Mouse (Mus musculus) cerebellum, postnatal 36 days (tissue): ENCODE measurements around the gene Ptcd1.
"Not testable (repeated sequence)": the region's sequence is repeated elsewhere in the genome, so short reads cannot be mapped to it uniquely, and the experiment has no call there.

Experiments used
- DNase-seq, 2 experiments: peaks; one replicate each; pipeline ENCODE4 v3.0.0; 2021 to 2022; ENCODE audit warnings: mixed read lengths in 2 of 2

The Ptcd1 gene

DNA sequence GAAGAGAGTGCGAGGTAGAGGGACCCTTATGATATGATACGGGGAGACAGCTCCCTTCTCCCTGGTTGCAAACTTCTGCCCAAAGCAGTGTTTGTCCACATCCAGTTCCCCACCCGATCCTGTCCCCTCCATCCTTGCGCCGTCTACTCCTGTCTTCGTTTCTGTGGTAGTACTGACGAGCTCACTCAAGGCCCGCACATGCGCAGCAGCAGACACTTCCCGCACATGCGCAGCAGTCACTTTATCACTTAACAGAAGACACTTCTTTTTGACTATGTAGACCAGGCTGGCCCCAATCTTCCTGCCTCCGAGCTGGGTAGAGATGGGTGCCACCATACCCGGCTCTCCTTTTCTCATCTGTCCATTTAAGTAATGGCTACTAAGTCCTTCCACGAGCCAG lies 5.5 kb downstream of the Ptcd1 start:
- DNase-seq, result no peak

DNA sequence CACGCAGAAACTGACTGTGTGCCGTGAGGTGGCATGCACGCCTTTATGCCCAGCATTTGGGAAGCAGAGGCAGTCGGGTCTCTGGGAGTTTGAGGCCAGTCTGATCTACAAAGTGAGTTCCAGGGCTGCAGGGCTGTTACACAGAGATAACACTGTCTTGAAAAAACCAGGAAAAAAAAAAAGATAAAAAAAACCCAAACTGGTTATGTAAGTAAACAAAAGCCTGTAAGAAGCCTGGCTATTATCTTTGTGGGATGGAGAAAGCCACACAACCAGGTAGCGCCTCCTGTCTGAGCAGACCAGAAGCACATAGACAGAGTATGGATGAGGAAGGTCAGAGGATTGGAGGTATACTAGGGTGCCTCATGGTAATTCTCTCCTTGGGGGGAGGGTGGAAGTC lies 14.2 kb downstream of the Ptcd1 start:
- DNase-seq, result no peak

DNA sequence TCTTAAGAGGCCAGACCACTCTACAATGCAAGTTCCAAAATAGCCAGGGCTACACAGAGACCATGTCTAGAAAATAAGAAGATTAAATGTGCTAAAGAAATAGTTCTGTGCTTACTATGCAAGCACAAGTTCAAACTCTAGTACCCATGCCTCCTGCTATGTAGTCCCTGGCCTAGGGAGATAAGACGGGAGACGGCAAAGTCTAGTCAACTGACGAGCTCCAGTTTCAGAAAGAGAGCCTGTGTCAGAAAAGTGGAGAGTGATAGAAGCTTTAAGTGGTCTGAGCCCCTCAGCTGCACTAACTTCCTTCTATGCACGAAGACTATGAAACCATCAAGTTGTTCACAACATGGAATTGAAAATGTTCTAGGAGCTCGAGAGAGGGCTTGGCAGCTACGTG lies 17.6 kb downstream of the Ptcd1 start:
- DNase-seq, result no peak

DNA sequence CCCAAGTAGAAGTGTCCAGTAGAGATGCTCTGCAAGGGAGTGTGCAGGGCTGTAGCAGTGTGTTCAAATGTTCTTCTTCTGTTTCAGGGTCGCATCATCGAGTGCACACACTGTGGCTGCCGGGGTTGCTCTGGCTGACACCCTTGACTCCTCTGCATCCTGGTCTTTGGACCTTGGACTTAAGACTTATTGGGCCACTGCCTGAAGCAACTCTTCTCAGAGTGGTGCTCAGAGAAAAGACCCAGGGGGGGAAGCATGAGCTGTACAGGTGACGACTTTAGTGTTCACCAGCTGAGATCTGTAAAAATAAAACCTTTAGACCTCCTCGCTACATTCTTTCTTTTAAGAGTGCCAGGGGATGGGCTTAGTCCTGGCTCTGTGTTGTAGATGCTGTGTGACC lies 19.2 kb downstream of the Ptcd1 start:
- no peak for DNase-seq

DNA sequence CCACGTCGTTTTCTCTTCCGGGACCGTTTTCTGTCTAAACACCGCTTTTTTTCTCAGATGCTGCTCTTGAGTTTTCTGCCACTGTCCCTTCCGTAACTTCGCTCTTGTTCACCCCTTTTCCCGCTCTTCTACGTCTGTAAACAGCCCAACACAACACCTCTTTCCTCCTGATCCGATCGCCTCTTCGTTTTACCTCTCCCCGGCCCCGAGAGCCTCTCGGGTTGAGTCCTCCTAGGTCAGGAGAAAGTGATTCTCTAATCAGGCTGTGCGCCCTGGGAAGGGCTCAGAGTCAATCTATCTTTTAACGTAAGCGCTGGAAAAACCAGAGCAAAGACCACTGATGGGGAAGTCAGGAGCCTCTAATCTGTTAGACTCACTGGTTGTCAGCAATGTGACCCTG lies 26.3 kb downstream of the Ptcd1 start:
- DNase-seq, result no peak

DNA sequence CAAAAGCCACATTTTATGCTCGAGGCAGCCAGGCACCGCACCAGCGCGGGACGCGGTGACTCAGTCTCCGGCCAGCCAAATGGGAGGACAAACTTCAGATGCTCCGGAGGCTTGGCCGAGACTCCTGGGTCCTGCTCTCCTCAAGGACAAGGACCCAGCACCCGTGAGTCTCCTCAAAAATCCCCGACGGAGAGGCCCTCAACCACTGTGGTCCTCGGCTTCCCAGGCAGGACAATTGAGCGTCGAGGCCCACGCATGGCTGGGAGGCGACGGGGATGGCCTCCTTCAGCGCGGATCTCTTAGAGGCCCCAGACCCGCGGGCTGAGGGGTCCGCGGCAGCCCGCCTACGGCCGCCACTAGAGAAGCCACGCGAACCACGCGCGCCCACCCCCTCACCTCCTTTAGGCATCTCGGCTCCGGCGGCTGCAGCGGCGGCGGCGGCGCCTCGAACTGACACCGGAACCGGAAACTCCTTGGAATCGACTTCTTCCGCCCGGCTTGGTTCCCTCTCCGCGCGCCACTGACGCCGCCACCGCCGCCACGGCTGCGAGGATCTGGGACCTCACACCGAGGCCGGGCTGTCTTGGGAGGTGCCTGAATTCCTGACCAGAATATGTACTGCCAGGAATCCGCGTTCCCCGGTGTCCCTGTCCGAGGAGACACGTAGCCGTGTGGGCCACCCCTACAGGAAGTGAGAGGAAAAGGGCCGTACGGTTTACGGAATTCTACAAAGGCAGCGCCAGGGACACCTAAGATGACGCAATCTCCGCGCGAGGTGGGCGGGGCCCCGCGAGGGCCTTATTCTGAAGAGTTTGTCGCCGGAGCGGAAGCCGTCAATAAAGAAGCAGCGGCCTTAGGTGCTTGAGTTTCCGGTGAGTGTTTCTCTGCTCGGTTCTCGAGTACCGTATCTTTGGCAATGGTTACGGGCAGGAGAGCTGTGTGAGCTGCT lies 27.1 kb downstream of the Ptcd1 start, which contains the start of the genes Pdap1 and Bud31:
Pdap1 (minus strand) TSS at position 668 of the 949 bp plus-strand sequence.
Bud31 (plus strand) TSS at position 792 of the 949 bp plus-strand sequence.
- DNase-seq, result peak; percentile 94 to 98

DNA sequence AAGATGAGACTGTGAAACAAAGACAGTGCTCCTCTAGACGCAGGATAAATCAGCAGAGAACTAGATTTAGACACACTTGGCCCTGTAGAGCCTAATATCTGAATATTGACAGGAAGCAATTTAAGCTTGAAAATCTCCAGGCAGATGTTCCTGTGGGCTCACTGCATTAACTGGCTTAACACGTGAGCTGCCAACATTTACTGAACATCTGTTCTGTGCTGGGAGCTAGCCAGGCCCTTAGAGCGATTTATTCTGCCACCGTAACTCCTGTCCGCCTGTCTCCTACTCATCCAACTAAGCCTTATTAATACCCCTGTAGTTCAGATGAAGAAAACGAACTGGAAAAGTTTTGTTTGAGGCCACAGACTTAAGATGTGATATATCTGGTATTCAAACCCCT lies 28.1 kb downstream of the Ptcd1 start:
- DNase-seq, result no peak

DNA sequence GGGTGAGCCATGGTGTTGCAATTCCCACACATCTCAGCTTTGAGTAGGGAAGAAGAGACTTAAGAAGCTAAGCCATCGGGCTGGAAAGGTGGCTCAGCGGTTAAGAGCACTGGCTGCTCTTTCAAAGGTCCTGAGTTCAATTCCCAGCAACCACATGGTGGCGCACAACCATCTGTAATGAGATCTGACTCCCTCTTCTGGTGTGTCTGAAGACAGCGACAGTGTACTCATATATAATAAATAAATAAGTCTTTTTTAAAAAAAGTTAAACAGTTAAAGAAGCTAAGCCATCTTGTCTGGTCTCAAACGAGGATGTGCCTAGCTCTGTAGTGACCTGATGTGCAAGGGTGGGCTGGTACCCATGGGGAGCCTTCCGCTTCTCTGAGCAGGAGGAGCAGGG lies 33.6 kb downstream of the Ptcd1 start:
- not testable (repeated sequence) for DNase-seq

DNA sequence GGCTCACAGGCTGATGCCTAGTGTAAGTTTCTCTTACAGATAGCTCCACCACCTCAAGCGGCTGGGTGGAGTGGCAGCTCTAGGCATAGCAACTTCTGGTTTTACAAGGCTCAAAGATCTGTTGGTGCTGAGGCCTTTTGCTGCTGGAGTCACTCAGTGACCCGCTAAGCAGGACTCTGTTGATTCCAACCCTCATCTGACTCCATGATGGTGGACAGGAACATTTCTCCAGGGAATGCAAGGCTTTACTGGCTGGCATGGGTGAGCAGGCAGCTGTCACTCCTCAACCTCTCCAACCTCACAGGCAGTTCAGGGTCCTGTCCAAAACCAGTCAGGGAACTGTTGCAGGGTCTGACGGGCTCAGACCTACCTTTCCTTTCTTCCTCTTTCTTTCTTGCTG lies 35.9 kb downstream of the Ptcd1 start:
- no peak for DNase-seq

DNA sequence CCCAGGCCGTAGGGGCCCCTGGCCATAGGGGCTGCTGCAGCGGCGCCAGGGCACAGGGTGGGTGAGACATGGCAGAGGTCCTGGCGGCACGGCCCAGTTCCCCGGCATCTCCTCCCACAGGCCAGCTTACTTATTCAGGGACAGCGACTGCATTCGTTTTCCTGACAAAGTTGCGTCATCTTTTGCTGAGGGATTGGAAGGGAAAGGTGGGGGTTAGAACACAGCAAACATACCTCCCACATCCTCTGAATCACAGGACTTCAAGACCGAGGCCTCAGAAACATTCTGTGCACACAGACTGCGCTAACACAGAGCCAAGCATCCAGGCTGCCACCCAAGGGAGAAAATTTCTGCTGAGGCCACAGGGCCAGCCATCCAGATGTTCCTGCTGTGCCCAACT lies 36.7 kb downstream of the Ptcd1 start:
- DNase-seq, result no peak

DNA sequence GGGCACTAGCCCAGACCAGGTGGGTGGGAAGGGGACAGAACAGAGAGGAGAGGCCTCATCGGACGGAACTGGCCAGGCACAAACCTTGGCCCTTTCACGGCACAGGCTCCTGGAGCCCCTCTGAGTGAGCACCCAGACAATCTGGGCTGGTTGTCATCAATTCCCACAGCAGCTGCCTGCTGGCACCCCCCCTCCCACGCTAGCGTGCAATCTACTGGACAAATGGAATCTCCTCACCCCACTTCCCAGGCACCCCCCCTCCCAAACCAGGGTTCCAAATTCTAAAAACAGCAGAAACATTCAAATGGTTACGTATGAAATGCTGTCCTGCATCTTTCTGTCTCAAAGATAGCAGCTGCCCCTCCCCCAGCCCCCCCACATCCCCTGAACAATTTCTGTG lies 37.1 kb downstream of the Ptcd1 start:
- not testable (repeated sequence) for DNase-seq

DNA sequence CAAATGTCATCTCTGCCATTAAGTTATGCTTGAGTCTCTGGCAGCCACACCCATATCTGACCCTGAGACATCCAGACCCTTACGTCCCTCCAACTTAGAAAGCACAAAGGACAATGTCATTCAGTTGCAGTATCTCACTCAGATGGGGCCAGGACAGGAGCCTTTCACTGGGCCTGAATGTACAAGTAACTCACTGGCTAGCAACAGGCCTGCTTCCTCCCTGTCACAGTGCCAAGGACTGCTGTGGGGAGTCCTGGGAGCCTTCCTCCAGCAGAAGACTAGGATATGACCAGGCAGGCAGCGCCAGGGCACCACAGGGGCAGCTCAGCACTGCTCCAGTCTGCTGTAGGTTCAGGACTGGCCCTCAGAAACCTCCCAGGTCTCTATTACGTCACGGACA lies 37.8 kb downstream of the Ptcd1 start:
- DNase-seq, result no peak

DNA sequence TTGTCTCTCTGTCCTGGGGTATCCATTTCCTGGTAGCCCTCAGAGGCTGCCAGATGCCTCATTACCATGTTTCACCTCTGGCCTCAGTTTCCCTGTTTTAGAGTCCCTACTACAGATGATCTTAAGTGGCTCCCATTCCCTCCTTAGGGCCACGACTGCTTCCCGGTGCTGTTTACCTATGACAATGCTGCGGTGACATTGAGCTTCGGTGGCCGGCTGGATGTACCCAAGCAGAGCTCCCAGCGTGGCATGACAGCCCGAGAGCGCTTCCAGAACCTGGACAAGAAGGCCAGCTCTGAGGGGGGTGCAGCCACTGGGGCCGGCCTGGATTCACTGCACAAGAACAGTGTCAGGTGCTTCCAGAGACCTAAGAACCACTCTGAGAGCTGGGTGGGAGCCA lies 40.3 kb downstream of the Ptcd1 start:
- DNase-seq, result no peak

DNA sequence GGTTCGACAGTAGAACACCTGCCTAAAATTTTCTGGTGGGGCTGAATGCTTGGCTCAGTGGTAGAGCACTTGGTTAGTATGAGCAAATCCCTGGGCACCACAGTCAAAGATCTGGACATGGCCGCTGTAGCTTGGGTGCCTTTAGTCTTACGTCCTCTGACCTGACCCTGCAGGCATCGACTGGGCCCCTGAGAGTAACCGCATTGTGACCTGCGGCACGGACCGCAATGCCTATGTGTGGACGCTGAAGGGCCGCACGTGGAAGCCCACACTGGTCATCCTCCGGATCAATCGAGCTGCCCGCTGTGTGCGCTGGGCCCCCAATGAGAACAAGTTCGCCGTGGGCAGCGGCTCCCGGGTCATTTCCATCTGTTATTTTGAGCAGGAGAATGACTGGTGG lies 43.5 kb downstream of the Ptcd1 start:
- DNase-seq, result no peak

DNA sequence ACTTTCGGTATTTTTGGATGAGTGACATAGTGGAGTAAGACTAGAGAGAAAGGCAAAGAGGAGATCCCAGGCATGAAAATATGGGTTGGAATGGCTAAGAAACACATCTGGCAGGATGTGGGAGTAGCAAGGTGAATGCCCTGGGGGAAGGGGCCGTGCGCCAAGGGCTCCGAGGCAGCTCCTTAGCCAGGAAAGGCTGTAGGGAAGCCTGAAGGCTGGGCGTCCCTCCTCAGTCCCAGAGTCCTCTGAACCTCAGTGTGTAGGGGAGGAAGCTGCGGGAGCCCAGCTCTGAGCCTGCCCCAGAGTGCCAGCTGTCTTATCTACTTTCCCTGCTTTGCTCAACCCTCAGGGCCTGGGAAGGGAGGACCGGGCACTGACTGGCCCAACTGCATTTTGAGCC lies 46.0 kb downstream of the Ptcd1 start:
- no peak for DNase-seq

DNA sequence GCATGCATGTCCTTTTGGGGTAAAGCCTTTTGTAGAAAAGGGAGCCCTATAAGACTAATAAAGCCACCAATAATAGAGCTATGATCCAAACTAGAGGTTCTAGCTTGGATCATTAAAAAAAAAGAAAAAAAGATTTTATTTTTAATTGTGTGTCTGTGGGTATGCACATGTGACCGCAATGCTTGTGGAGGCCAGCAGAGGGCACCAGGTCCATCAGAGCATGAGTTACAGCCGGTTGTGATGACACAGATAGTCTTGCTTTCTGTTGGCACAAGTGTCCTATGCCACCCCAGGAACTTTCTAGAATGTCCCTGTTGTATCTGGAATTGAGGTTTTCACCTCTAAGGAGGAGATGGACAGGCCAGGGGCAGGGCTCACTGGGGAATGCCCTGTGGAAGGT lies 47.5 kb downstream of the Ptcd1 start:
- DNase-seq, result no peak

DNA sequence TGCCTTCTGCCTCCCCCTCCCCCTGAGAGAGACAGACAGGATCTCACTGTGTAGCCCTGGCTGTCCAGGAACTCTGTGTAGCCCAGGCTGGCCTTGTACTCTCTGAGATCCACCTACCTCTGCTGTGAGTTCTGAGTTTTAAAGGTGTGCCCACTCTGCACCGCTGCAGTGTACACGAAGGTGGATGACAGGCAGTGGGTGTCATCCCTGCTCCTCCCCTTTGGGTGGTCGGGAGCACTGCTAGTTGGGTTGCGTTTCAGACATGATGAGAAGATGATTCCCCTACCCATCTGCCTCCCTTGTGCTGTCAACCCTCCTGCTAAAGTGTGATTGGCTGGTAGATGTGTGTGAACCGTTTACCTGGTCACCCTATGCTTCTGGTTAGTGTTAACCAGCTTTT lies 48.4 kb downstream of the Ptcd1 start:
- DNase-seq, result no peak

DNA sequence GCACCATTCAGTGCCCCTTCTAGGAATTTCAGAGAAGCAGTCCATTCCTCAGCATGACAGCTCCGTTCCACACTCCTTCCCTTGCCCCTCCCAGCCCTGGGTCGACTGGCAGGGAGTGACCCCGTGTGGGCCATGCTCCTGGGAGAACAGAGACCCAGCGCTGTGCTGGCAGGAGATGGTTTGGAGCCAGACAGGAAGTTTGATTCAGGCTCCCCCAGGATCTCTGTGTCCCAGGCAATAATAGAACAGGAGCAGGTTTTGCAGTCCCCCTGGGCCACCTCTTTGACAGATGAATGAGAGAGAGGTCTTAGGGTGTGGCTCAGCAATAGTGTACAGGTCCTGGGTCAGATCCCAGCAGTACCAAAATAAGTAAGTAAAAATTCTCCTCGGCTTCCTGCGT lies 48.9 kb downstream of the Ptcd1 start:
- no peak for DNase-seq

DNA sequence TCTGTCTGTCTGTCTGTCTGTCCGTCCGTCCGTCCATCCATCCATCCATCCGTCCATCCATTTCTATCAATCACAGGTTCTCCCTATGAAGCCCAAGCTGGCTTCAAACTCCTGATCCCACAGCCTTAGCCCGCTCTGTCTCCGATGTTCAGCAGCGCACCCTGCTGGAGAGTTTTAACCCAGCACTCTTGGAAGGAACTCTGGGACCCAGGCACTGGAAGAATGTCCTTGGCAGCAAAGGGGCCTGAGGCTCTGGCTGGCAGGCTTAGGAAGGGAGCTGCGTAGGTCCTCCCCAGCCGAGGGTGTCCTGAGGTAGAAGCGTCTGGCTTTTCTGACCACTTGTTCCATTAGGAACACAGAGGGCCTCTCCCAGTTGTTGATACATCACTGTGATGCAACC lies 50.0 kb downstream of the Ptcd1 start:
- peak; percentile 33 for DNase-seq

DNA sequence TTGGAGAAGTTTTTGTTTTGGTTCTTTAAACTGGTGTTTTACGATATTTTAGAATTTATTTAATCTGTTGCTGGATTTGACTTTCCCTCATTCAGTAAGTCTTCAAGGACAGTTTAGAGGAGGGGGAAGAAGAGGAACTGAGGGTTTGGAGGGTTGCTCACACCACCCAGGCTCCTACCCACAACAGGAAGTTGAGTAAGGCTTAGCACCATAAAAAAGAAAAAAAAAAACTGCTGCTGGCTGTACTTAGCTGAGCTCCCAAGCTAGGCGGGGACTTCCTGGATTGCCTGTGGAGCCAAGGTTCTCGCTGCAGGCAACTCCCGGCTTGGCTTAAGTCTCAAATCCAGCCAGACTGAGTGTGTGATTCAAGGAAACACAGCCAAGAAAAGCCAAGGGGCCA lies 50.6 kb downstream of the Ptcd1 start:
- DNase-seq, result no peak

DNA sequence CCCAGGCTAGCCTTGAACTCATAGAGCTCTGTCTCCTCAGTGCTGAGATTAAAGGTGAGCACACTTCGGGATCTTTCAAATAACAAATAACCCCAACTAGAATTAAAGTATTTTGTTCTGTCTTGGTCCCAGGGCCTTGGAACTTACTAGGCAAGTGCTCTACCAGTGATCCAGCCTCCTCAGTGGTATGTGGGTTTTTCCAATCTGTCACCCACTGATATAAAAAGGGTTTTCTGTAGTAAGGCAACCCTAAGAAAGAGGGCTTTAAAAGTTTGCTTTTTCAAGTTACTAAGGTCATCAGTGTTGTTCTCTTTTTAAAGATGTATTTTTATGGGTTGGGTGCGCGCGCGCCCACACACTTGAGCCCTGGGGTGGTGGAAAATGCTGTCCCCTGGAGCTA lies 51.2 kb downstream of the Ptcd1 start:
- no peak for DNase-seq

DNA sequence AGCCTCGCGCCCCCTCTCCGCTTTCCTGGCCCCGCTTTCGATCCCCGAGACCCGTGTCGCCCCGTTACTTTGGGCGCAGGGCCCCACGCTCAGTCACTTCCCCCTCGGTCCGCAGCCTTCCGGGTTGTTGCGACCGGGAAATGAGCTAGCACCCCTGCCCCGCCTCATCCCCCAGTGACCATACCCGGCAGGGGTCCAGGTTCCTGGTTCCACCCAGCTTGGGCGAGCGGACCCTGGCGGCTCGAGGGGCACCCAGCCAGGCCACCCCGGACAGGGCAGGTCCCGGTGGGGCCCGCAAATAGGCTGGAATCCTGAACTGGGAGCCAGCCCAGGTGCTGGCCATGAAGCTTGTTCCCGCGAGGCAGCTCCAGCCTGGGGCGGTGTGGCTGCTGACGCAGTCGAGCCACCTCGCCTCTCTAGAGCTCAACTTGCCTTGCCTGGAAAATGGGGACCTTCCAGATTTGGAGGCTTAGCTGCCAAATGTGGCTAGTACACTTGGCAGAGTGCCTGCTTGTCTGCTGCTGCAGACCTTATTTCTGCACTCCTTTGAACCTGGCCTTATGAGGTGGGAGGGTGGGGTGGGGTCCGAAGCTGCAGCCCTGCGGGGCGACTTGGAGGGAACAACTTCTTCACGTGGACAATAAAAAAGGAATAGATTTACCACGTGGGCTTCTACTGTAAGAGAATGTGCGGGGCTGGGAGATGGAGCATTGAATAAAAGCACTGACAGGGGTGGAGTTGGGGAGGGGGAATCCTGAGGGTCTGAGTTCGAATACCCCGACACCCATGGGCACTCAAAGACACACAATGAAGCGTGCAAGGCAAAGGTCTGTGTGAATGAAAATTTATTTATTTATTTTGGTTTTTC lies 52.1 kb downstream of the Ptcd1 start:
- peak in 1 of 2 experiments; percentile 21 for DNase-seq

DNA sequence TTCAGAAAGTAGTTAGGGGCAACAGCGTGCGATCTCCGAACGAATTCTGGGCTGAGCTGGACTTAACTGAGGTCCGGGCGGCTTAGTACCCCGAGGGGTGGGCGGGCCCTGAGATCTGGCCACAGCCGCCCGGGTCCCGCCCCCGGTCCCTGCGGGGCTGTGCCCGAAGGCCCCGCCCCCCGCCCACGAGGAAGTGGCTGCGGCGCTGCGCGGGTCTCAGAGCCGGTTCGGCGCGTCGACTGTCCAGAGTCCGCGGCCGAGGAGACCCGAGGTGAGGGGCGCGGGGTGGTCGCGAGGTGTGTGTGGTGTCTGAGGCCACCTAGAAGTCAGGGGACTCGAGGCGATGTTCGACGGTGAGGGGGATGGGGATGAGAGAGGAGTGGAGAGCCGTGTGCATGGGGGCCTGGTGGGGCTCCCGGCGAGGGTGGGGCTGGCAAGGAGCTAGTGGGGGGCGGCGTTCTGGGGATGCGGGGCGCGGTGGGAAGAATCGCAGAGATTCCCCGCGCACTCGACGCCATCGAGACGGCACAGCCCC lies 52.8 kb downstream of the Ptcd1 start, which contains the start of gene Arpc1b:
Arpc1b (plus strand) TSS at position 145 of the 535 bp plus-strand sequence.
- DNase-seq, result no peak
